Mouse (Mus musculus) regulatory T cell (primary cell): ENCODE measurements around the gene Gdf11.

Experiments used
- in situ Hi-C: fragments of 300-600 bp; cut with MboI, MseI; formaldehyde crosslinking; loops from one replicate; pipeline ENCODE4 v1.15.1; 2025; ENCODE audit warnings: high pct_unique_total_duplicates

Gene Gdf11

GRCm38 (mm10) chr10:128891296-128892094, at the start of gene Gdf11:
TSS of gene Gdf11 (minus strand) at chr10:128891718.
- in situ Hi-C loops: no loop called here

- in situ Hi-C loops: no loop called here
Observed at GRCm38 (mm10) chr10:128940475-128941061, 49.0 kb upstream of the Gdf11 start.

- in situ Hi-C loops: no loop called here
Observed at GRCm38 (mm10) chr10:128938974-128939373, 47.5 kb upstream of the Gdf11 start.

GRCm38 (mm10) chr10:128938457-128938856, 46.9 kb upstream of the Gdf11 start:
- in situ Hi-C loops: no loop called here

GRCm38 (mm10) chr10:128937756-128938390, 46.4 kb upstream of the Gdf11 start:
- in situ Hi-C loops: no loop called here

GRCm38 (mm10) chr10:128935826-128936440, 44.4 kb upstream of the Gdf11 start:
- in situ Hi-C loops: no loop called here

- in situ Hi-C loops: no loop called here
Observed at GRCm38 (mm10) chr10:128934997-128935787, 43.7 kb upstream of the Gdf11 start.

- in situ Hi-C loops: no loop called here
Observed at GRCm38 (mm10) chr10:128933976-128934721, 42.6 kb upstream of the Gdf11 start.

GRCm38 (mm10) chr10:128933574-128933973, 42.1 kb upstream of the Gdf11 start, which contains the start of gene Itga7:
TSS of gene Itga7 (plus strand) at chr10:128933818.
- in situ Hi-C loops: no loop called here

GRCm38 (mm10) chr10:128931441-128931840, 39.9 kb upstream of the Gdf11 start:
- in situ Hi-C loops: no loop called here

GRCm38 (mm10) chr10:128929638-128930378, 38.3 kb upstream of the Gdf11 start:
- in situ Hi-C loops: no loop called here

GRCm38 (mm10) chr10:128928356-128928755, 36.8 kb upstream of the Gdf11 start:
- in situ Hi-C loops: no loop called here

- in situ Hi-C loops: no loop called here
Observed at GRCm38 (mm10) chr10:128923935-128924334, 32.4 kb upstream of the Gdf11 start, which contains the start of gene Bloc1s1. TSS of gene Bloc1s1 (minus strand) at chr10:128924035.

GRCm38 (mm10) chr10:128923013-128923691, 31.6 kb upstream of the Gdf11 start:
- in situ Hi-C loops: no loop called here

- in situ Hi-C loops: no loop called here
Observed at GRCm38 (mm10) chr10:128922822-128923012, 31.2 kb upstream of the Gdf11 start, which contains the start of gene Rdh5. TSS of gene Rdh5 (minus strand) at chr10:128922888.

GRCm38 (mm10) chr10:128921883-128922821, 30.6 kb upstream of the Gdf11 start:
- in situ Hi-C loops: no loop called here

GRCm38 (mm10) chr10:128921251-128921650, 29.7 kb upstream of the Gdf11 start:
- in situ Hi-C loops: no loop called here

- in situ Hi-C loops: no loop called here
Observed at GRCm38 (mm10) chr10:128920736-128921161, 29.2 kb upstream of the Gdf11 start.
